Mouse (Mus musculus) G1E (cell line): ENCODE data around the gene Ppp1r26. TPM values are rescaled to one million over a fixed set of nuclear protein-coding genes. Genes with fewer than 3 reads are reported as not detected.

ENCODE experiments used
- ATAC-seq: 2 replicates; pipeline ENCODE4 v1.8.0; 2016; ENCODE audit warnings: mild to moderate bottlenecking; ENCODE audit not compliant: insufficient number of reproducible peaks, poor library complexity, low FRiP score, severe bottlenecking; ENCODE audit errors: extremely low read depth
- DNase-seq: peaks from one replicate; pipeline ENCODE4 v3.0.0; 2012; ENCODE audit warnings: low spot score
- H3K27me3 ChIP-seq: 2 replicates; pipeline ENCODE4 v1.6.1; 2012; ENCODE audit warnings: mild to moderate bottlenecking, low read length, inconsistent platforms; ENCODE audit not compliant: insufficient read depth
- H3K36me3 ChIP-seq: replicated peaks from 2 replicates; pipeline ENCODE3; 2012; ENCODE audit warnings: mild to moderate bottlenecking, inconsistent platforms
- H3K4me1 ChIP-seq: 2 replicates; pipeline ENCODE4 v1.6.1; 2012; ENCODE audit warnings: low read depth, low read length, inconsistent platforms, mixed read lengths; ENCODE audit not compliant: insufficient read depth
- H3K4me3 ChIP-seq: 2 replicates; pipeline ENCODE4 v1.5.1; 2012; ENCODE audit warnings: low read depth, mild to moderate bottlenecking, inconsistent platforms, low read length, moderate library complexity, mixed read lengths
- H3K9me3 ChIP-seq: replicated peaks from 2 replicates; pipeline ENCODE4 v1.6.1; 2012; ENCODE audit warnings: inconsistent platforms
- CTCF ChIP-seq: IDR thresholded peaks from 2 replicates; pipeline ENCODE4 v1.5.1; 2012; ENCODE audit warnings: low read depth, low read length, inconsistent platforms, mixed read lengths
- GATA1 ChIP-seq: IDR thresholded peaks from 2 replicates; pipeline ENCODE4 v1.6.1; 2012; ENCODE audit warnings: borderline replicate concordance, low read length, inconsistent platforms, mixed read lengths
- GATA2 ChIP-seq: IDR thresholded peaks from 2 replicates; pipeline ENCODE4 v1.6.1; 2012; ENCODE audit warnings: low read depth, low read length, inconsistent platforms, borderline replicate concordance
- POLR2AphosphoS5 ChIP-seq: IDR thresholded peaks from 2 replicates; pipeline ENCODE4 v1.6.1; 2012; ENCODE audit warnings: low read depth, low read length, inconsistent platforms; ENCODE audit not compliant: insufficient replicate concordance
- TAL1 ChIP-seq: conservative IDR thresholded peaks from 2 replicates; pipeline ENCODE4 v1.6.1; 2012; ENCODE audit warnings: low read depth, low read length, inconsistent platforms, mixed read lengths
- polyA plus RNA-seq: library from polyadenylated mRNA; stranded (reverse); fragments of >175 nt; gene quantifications from 2 replicates; pipeline ENCODE4 v1.2.3, GENCODE M21; 2012
- total RNA-seq, 2 experiments: library from RNA; stranded (forward) in 1 of 2; stranded (reverse) in 1 of 2; fragments of 200-1000 nt in 1 of 2; fragments of >200 nt in 1 of 2; fragmentation: Nextera tagmentation in 1 of 2; gene quantifications; 2 replicates each; pipeline ENCODE4 v1.2.3; 2014 to 2017

Gene Ppp1r26
- total and polyA plus RNA-seq, 3 experiments = 0.16 TPM; not detected in 2

- Histone ChIP-seq H3K9me3 (no peaks in the 10 kb centered on the region), H3K4me1 (no peaks in the 10 kb centered on the region), H3K4me3 (no peak overlapping the region), H3K36me3 (no peaks in the 10 kb centered on the region), H3K27me3 (peaks cover 19% of the 10 kb centered on the region)
- no peak for DNase-seq
- TF ChIP-seq GATA1 (no peak), TAL1 (no peak), POLR2AphosphoS5 (no peak), GATA2 (no peak), CTCF (no peak)
- ATAC-seq = no peak
These were observed 10.0 kb downstream of the Ppp1r26 start for GRCm38 (mm10) chr2:28456616-28457015.

GRCm38 (mm10) chr2:28463919-28464318 is 17.3 kb downstream of the Ppp1r26 start:
- Histone ChIP-seq H3K4me3 (no peak overlapping the region), H3K9me3 (no peaks in the 10 kb centered on the region), H3K4me1 (peaks cover 14% of the 10 kb centered on the region), H3K36me3 (peaks cover 3% of the 10 kb centered on the region), H3K27me3 (peaks cover 34% of the 10 kb centered on the region)
- peak; percentile 26 for DNase-seq
- no peak for ATAC-seq
- TF ChIP-seq CTCF = peak; percentile 85
- no peak for TF ChIP-seq GATA1

GRCm38 (mm10) chr2:28464919-28465318 is 18.3 kb downstream of the Ppp1r26 start:
- ATAC-seq = no peak
- peaks cover 24% of the 10 kb centered on the region for H3K4me1 ChIP-seq
- H3K9me3 ChIP-seq = peaks cover 4% of the 10 kb centered on the region; the same call in 1 of the 2 replicates
- TF ChIP-seq TAL1 = no peak
- no peak for TF ChIP-seq GATA2
- no peak for TF ChIP-seq GATA1
- TF ChIP-seq CTCF = no peak
- H3K4me3 ChIP-seq = no peak overlapping the region
- peaks cover 34% of the 10 kb centered on the region for H3K27me3 ChIP-seq
- DNase-seq = no peak
- H3K36me3 ChIP-seq = peaks cover 13% of the 10 kb centered on the region

GRCm38 (mm10) chr2:28465836-28466518 is 19.4 kb downstream of the Ppp1r26 start, which contains the start of gene 1700007K13Rik:
Gene 1700007K13Rik (minus strand): TSS chr2:28466332.
- TF ChIP-seq POLR2AphosphoS5 = no peak
- no peak for TF ChIP-seq TAL1
- TF ChIP-seq GATA2 = no peak
- TF ChIP-seq GATA1 = no peak
- no peak for TF ChIP-seq CTCF
- H3K9me3 ChIP-seq = peaks cover 4% of the 10 kb centered on the region; the same call in 1 of the 2 replicates
- peaks cover 26% of the 10 kb centered on the region for H3K4me1 ChIP-seq
- DNase-seq = peak; percentile 19
- H3K36me3 ChIP-seq = peaks cover 24% of the 10 kb centered on the region
- H3K4me3 ChIP-seq = no peak within 1 kb of the TSS
- no peak; the same call in 1 of the 2 replicates for ATAC-seq
- H3K27me3 ChIP-seq = peaks cover 30% of the 10 kb centered on the region

- peaks cover 13% of the 10 kb centered on the region for H3K9me3 ChIP-seq
- peaks cover 26% of the 10 kb centered on the region for H3K4me1 ChIP-seq
- ATAC-seq = peak; percentile 54
- no peak for TF ChIP-seq POLR2AphosphoS5
- no peak for TF ChIP-seq TAL1
- no peak for TF ChIP-seq GATA1
- TF ChIP-seq GATA2 = no peak
- peak; percentile 54 for TF ChIP-seq CTCF
- peak within 1 kb of the TSS; percentile 94 for H3K4me3 ChIP-seq
- peaks cover 24% of the 10 kb centered on the region for H3K27me3 ChIP-seq
- peak; percentile 87 for DNase-seq
- H3K36me3 ChIP-seq = peaks cover 39% of the 10 kb centered on the region
These were observed 21.4 kb downstream of the Ppp1r26 start, which contains the start of gene Mrps2 for GRCm38 (mm10) chr2:28467860-28468485. Gene Mrps2 (plus strand): TSS chr2:28468066.

GRCm38 (mm10) chr2:28468486-28469225 is 22.1 kb downstream of the Ppp1r26 start:
- Histone ChIP-seq H3K27me3 (peaks cover 24% of the 10 kb centered on the region), H3K4me3 (peak overlapping the region; percentile 94), H3K9me3 (peaks cover 16% of the 10 kb centered on the region), H3K36me3 (peaks cover 40% of the 10 kb centered on the region), H3K4me1 (peaks cover 26% of the 10 kb centered on the region)
- no peak for TF ChIP-seq POLR2AphosphoS5
- no peak for TF ChIP-seq TAL1
- no peak for TF ChIP-seq GATA1
- no peak for TF ChIP-seq CTCF
- no peak for TF ChIP-seq GATA2
- no peak for DNase-seq
- ATAC-seq = no peak
